Mouse (Mus musculus) kidney, adult 2 months (tissue): ENCODE data around the gene Lrrfip2.

ENCODE experiments used
- CTCF ChIP-seq: fragments of 200-500 bp; conservative IDR thresholded peaks from 2 replicates; pipeline ENCODE4 v1.5.1; 2011; ENCODE audit warnings: low read depth, mild to moderate bottlenecking, control low read depth, low read length, moderate library complexity, mixed read lengths; ENCODE audit not compliant: insufficient read depth, insufficient read length
- POLR2A ChIP-seq: fragments of 200-500 bp; IDR thresholded peaks from one replicate; pipeline ENCODE4 v1.6.1; 2011; ENCODE audit warnings: low read depth, low read length, control low read depth

- TF ChIP-seq CTCF: no peak
- no peak for TF ChIP-seq POLR2A
These were observed 90.3 kb downstream of the Lrrfip2 start for GRCm38 (mm10) chr9:111207683-111208082.
